Comparison of ENCODE assay signal across 35 mouse cellular contexts in the genomic region with DNA sequence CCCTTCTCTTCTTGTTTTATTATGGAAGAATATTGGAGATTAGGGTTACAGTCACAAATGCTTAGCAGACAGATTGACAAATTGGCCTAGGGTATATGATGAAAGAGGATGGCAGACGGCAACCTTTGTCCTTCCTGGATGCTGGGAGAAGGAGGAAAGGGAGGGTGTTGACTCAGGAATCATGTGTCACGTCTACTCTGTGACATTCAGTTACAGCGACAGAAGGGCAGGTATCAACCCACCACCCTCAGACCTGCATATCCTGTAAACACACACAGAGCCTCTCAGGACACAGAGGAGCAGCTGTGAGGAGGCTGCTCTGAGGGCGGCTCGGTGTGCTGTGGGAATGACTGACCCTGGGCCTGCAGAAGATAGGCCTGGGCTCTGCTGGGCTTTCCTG. TPM values are rescaled to one million over a fixed set of nuclear protein-coding genes. Genes with fewer than 3 reads are reported as not detected.
DNase-seq lines count a peak whose midpoint lies in the region; ATAC-seq and TF ChIP-seq lines count a peak whose summit lies in the region.
"Had no signal": no experiment of that assay in that cellular context is flagged by ENCODE, and none has a peak within 500 bp of the region (broad histone marks: within the 10 kb centered on the region; RNA-seq: fewer than 3 reads in every experiment).

No protein-coding gene starts in this region.

- no peak overlapping the region for H3K27ac ChIP-seq in kidney, postnatal 0 days
- peak overlapping the region; percentile 23; the same call in 1 of the 2 replicates for H3K27ac ChIP-seq in intestine, embryonic 15.5 days
- H3K27ac ChIP-seq in intestine, postnatal 0 days (ENCODE audit: low read depth, low read length): peak overlapping the region; percentile 75
- H3K27ac ChIP-seq in liver, postnatal 0 days (ENCODE audit: low read depth): peak overlapping the region; percentile 72
- H3K27ac ChIP-seq: embryonic facial prominence, embryonic 10.5 days; embryonic facial prominence, embryonic 15.5 days; forebrain, embryonic 12.5 days; hindbrain, embryonic 13.5 days; midbrain, embryonic 10.5 days; midbrain, embryonic 15.5 days; neural tube, embryonic 15.5 days; stomach, embryonic 15.5 days had no signal

- H3K27me3 ChIP-seq in kidney, postnatal 0 days (ENCODE audit: insufficient read depth, low read length): no peaks in the 10 kb centered on the region
- H3K27me3 ChIP-seq in intestine, embryonic 15.5 days (replicated peaks): no peaks in the 10 kb centered on the region
- H3K27me3 ChIP-seq in intestine, postnatal 0 days (replicated peaks; ENCODE audit: control insufficient read depth, insufficient read depth, low read length): no peaks in the 10 kb centered on the region
- H3K27me3 ChIP-seq in liver, postnatal 0 days (ENCODE audit: insufficient read depth, low read length): no peaks in the 10 kb centered on the region
- H3K27me3 ChIP-seq: embryonic facial prominence, embryonic 15.5 days; midbrain, embryonic 15.5 days; neural tube, embryonic 15.5 days; stomach, embryonic 15.5 days had no signal

- H3K4me2 ChIP-seq in kidney, postnatal 0 days (ENCODE audit: low read length): no peak overlapping the region
- H3K4me2 ChIP-seq in intestine, embryonic 15.5 days (replicated peaks): no peak overlapping the region
- no peak overlapping the region for H3K4me2 ChIP-seq in intestine, postnatal 0 days (replicated peaks; ENCODE audit: low read depth)
- H3K4me2 ChIP-seq in liver, postnatal 0 days (ENCODE audit: low read depth, low read length): no peak overlapping the region
- H3K4me2 ChIP-seq: embryonic facial prominence, embryonic 15.5 days; forebrain, embryonic 12.5 days; heart, embryonic 12.5 days; hindbrain, embryonic 13.5 days; midbrain, embryonic 15.5 days; neural tube, embryonic 15.5 days; stomach, embryonic 15.5 days had no signal

- H3K4me3 ChIP-seq in kidney, postnatal 0 days (replicated peaks; ENCODE audit: low read depth, low read length): no peak overlapping the region
- H3K4me3 ChIP-seq in intestine, embryonic 15.5 days (replicated peaks): no peak overlapping the region
- H3K4me3 ChIP-seq in intestine, postnatal 0 days (ENCODE audit: low read depth, low read length): no peak overlapping the region
- H3K4me3 ChIP-seq in liver, postnatal 0 days (ENCODE audit: low read depth, low read length): no peak overlapping the region
- H3K4me3 ChIP-seq: embryonic facial prominence, embryonic 10.5 days; embryonic facial prominence, embryonic 15.5 days; forebrain, embryonic 12.5 days; heart, embryonic 12.5 days; hindbrain, embryonic 13.5 days; midbrain, embryonic 10.5 days; midbrain, embryonic 15.5 days; neural tube, embryonic 15.5 days; stomach, embryonic 15.5 days had no signal

- H3K9ac ChIP-seq in kidney, postnatal 0 days (ENCODE audit: low read depth, low read length): no peak overlapping the region
- H3K9ac ChIP-seq in intestine, embryonic 15.5 days: no peak overlapping the region
- H3K9ac ChIP-seq in intestine, postnatal 0 days (ENCODE audit: low read depth, low read length): no peak overlapping the region
- H3K9ac ChIP-seq in liver, postnatal 0 days (replicated peaks): no peak overlapping the region
- H3K9ac ChIP-seq: embryonic facial prominence, embryonic 15.5 days; forebrain, embryonic 12.5 days; forebrain, postnatal 0 days; heart, embryonic 12.5 days; hindbrain, embryonic 13.5 days; midbrain, embryonic 15.5 days; neural tube, embryonic 15.5 days; stomach, embryonic 15.5 days had no signal

- 27% methylated on average over 5 of the region's 5 CpGs for WGBS in kidney, postnatal 0 days
- 29% methylated on average over 5 of the region's 5 CpGs for WGBS in intestine, embryonic 15.5 days
- 22% methylated on average over 5 of the region's 5 CpGs for WGBS in intestine, postnatal 0 days
- WGBS in liver, postnatal 0 days (ENCODE audit: insufficient replicate concordance): 40% methylated on average over 5 of the region's 5 CpGs

- ATAC-seq in kidney, postnatal 0 days (replicated peaks; ENCODE audit: low FRiP score, low read depth): 0 out of 2 replicates have a peak, but pooled peaks have one; percentile 40
- peak; percentile 94 for ATAC-seq in intestine, embryonic 15.5 days
- peak; percentile 93 for ATAC-seq in intestine, postnatal 0 days
- ATAC-seq in liver, postnatal 0 days: peak; percentile 92
- ATAC-seq in granulocyte monocyte progenitor cell, adult 5-6 weeks (replicated peaks; ENCODE audit: poor library complexity, severe bottlenecking): no peak
- ATAC-seq: forebrain, postnatal 0 days; midbrain, embryonic 15.5 days had no signal

- no peak for TF ChIP-seq CTCF in kidney, postnatal 0 days (IDR thresholded peaks at IDR 0.05; ENCODE audit: low read depth)
- no peak for TF ChIP-seq CTCF in intestine, postnatal 0 days (IDR thresholded peaks at IDR 0.05; ENCODE audit: low read depth)
- TF ChIP-seq CTCF in liver, postnatal 0 days (IDR thresholded peaks at IDR 0.05; ENCODE audit: low read depth): no peak

- DNase-seq in kidney, postnatal 0 days (ENCODE audit: low spot score): peak; percentile 61
- no peak for DNase-seq in kidney, postnatal 36 days
- DNase-seq in liver, postnatal 0 days: peak; percentile 42
- no peak for DNase-seq in urinary bladder, postnatal 25 days (ENCODE audit: low spot score)
- DNase-seq: adrenal gland, postnatal 25 days; B cell, adult 2 months; cerebellum, adult 18-20 months; cerebellum, postnatal 14 days; forebrain, postnatal 0 days; gastrocnemius, postnatal 10 days; heart, postnatal 4 days; layer of hippocampus, adult 9-11 months; lung, adult 18-20 months; lung, postnatal 10 days; retina, postnatal 1 day; right cerebral cortex, postnatal 14 days; thymus, postnatal 25 days had no signal

- H3K9me3 ChIP-seq in kidney, postnatal 0 days (replicated peaks; ENCODE audit: low read length): no peaks in the 10 kb centered on the region
- no peaks in the 10 kb centered on the region for H3K9me3 ChIP-seq in intestine, embryonic 15.5 days
- H3K9me3 ChIP-seq in intestine, postnatal 0 days (ENCODE audit: control insufficient read depth): no peaks in the 10 kb centered on the region
- no peaks in the 10 kb centered on the region for H3K9me3 ChIP-seq in liver, postnatal 0 days (ENCODE audit: low read length)
- H3K9me3 ChIP-seq: embryonic facial prominence, embryonic 10.5 days; embryonic facial prominence, embryonic 15.5 days; forebrain, embryonic 12.5 days; hindbrain, embryonic 13.5 days; midbrain, embryonic 10.5 days; midbrain, embryonic 15.5 days; neural tube, embryonic 15.5 days; stomach, embryonic 15.5 days had no signal

- no peaks in the 10 kb centered on the region for H3K36me3 ChIP-seq in kidney, postnatal 0 days (ENCODE audit: insufficient read depth, low read length)
- H3K36me3 ChIP-seq in intestine, embryonic 15.5 days: no peaks in the 10 kb centered on the region
- H3K36me3 ChIP-seq in intestine, postnatal 0 days (ENCODE audit: control insufficient read depth, insufficient read depth): no peaks in the 10 kb centered on the region
- H3K36me3 ChIP-seq in liver, postnatal 0 days (replicated peaks; ENCODE audit: insufficient read depth, low read length): 0 out of 2 replicates have a peak, but pooled peaks cover 2% of the 10 kb centered on the region
- H3K36me3 ChIP-seq: embryonic facial prominence, embryonic 10.5 days; embryonic facial prominence, embryonic 15.5 days; forebrain, embryonic 12.5 days; heart, embryonic 12.5 days; hindbrain, embryonic 13.5 days; midbrain, embryonic 10.5 days; midbrain, embryonic 15.5 days; neural tube, embryonic 15.5 days; stomach, embryonic 15.5 days had no signal

- no peak for TF ChIP-seq EP300 in liver, postnatal 0 days (IDR thresholded peaks at IDR 0.05; ENCODE audit: low read depth)

- no peaks in the 10 kb centered on the region for H3K4me1 ChIP-seq in kidney, postnatal 0 days (replicated peaks; ENCODE audit: insufficient read depth, low read length)
- H3K4me1 ChIP-seq in intestine, embryonic 15.5 days (replicated peaks): no peaks in the 10 kb centered on the region
- H3K4me1 ChIP-seq in intestine, postnatal 0 days (replicated peaks; ENCODE audit: control insufficient read depth, insufficient read depth, low read length): 0 out of 2 replicates have a peak, but pooled peaks cover 3% of the 10 kb centered on the region
- 0 out of 2 replicates have a peak, but pooled peaks cover 2% of the 10 kb centered on the region for H3K4me1 ChIP-seq in liver, postnatal 0 days (ENCODE audit: insufficient read depth)
- H3K4me1 ChIP-seq: embryonic facial prominence, embryonic 15.5 days; forebrain, embryonic 12.5 days; heart, embryonic 12.5 days; hindbrain, embryonic 13.5 days; midbrain, embryonic 10.5 days; midbrain, embryonic 15.5 days; neural tube, embryonic 15.5 days; stomach, embryonic 15.5 days had no signal

RNA-seq across cellular contexts. Expression of a gene that starts 8.4 kb away (rescaled TPM):
- 92.0 and 104 TPM in 2 replicates for polyA plus RNA-seq in kidney, postnatal 0 days (2015; fragmentation: Nextera tagmentation; extraction: Ambion mirVana)
- polyA plus RNA-seq in intestine, embryonic 15.5 days (2015; fragmentation: Nextera tagmentation; extraction: Ambion mirVana): 88.7 and 98.0 TPM in 2 replicates
- 47.5 and 52.2 TPM in 2 replicates for polyA plus RNA-seq in intestine, postnatal 0 days (2015; fragmentation: Nextera tagmentation; extraction: Ambion mirVana)
- 36.0 and 37.3 TPM in 2 replicates for polyA plus RNA-seq in liver, postnatal 0 days (2015; fragmentation: Nextera tagmentation; extraction: Ambion mirVana)
- 64.4 and 67.3 TPM in 2 replicates for total RNA-seq in granulocyte monocyte progenitor cell, adult 5-6 weeks (2014; fragmentation: Nextera tagmentation)
- 36.8 and 60.4 TPM in 2 replicates for total RNA-seq in granulocyte monocyte progenitor cell, adult 5-6 weeks (2017)

RNA-seq across cellular contexts. Expression of a gene that starts 9.0 kb away (rescaled TPM):
- polyA plus RNA-seq in kidney, postnatal 0 days (2015; fragmentation: Nextera tagmentation; extraction: Ambion mirVana): 19.0 and 19.3 TPM in 2 replicates
- 5.7 and 6.8 TPM in 2 replicates for polyA plus RNA-seq in intestine, embryonic 15.5 days (2015; fragmentation: Nextera tagmentation; extraction: Ambion mirVana)
- polyA plus RNA-seq in intestine, postnatal 0 days (2015; fragmentation: Nextera tagmentation; extraction: Ambion mirVana): 16.4 and 17.6 TPM in 2 replicates
- 7.2 and 8.5 TPM in 2 replicates for polyA plus RNA-seq in liver, postnatal 0 days (2015; fragmentation: Nextera tagmentation; extraction: Ambion mirVana)
- not detected in 2 replicates for total RNA-seq in granulocyte monocyte progenitor cell, adult 5-6 weeks (2014; fragmentation: Nextera tagmentation)
- not detected in 2 replicates for total RNA-seq in granulocyte monocyte progenitor cell, adult 5-6 weeks (2017)
- total RNA-seq: megakaryocyte progenitor cell, adult 5-6 weeks had no signal
- polyA plus RNA-seq: embryonic facial prominence, embryonic 15.5 days; forebrain, embryonic 12.5 days; heart, embryonic 12.5 days; hindbrain, embryonic 13.5 days; limb, embryonic 11.5 days had no signal

RNA-seq across cellular contexts. Expression of a gene that starts 30.6 kb away (rescaled TPM):
- polyA plus RNA-seq in kidney, postnatal 0 days (2015; fragmentation: Nextera tagmentation; extraction: Ambion mirVana): 6.8 and 8.7 TPM in 2 replicates
- polyA plus RNA-seq in intestine, embryonic 15.5 days (2015; fragmentation: Nextera tagmentation; extraction: Ambion mirVana): 8.0 TPM in 2 replicates
- polyA plus RNA-seq in intestine, postnatal 0 days (2015; fragmentation: Nextera tagmentation; extraction: Ambion mirVana): 2.7 and 2.9 TPM in 2 replicates
- 1.1 and 1.3 TPM in 2 replicates for polyA plus RNA-seq in liver, postnatal 0 days (2015; fragmentation: Nextera tagmentation; extraction: Ambion mirVana)
- total RNA-seq in granulocyte monocyte progenitor cell, adult 5-6 weeks (2014; fragmentation: Nextera tagmentation): 22.6 and 25.9 TPM in 2 replicates
- 5.9 and 7.9 TPM in 2 replicates for total RNA-seq in granulocyte monocyte progenitor cell, adult 5-6 weeks (2017)

RNA-seq across cellular contexts. Expression of a gene that starts 50.4 kb away (rescaled TPM):
- polyA plus RNA-seq in kidney, postnatal 0 days (2015; fragmentation: Nextera tagmentation; extraction: Ambion mirVana): not detected in 2 replicates
- not detected in 2 replicates for polyA plus RNA-seq in intestine, embryonic 15.5 days (2015; fragmentation: Nextera tagmentation; extraction: Ambion mirVana)
- not detected in 2 replicates for polyA plus RNA-seq in intestine, postnatal 0 days (2015; fragmentation: Nextera tagmentation; extraction: Ambion mirVana)
- polyA plus RNA-seq in liver, postnatal 0 days (2015; fragmentation: Nextera tagmentation; extraction: Ambion mirVana): 0.06 TPM in 1 of 2 replicates, not detected in the other
- total RNA-seq in granulocyte monocyte progenitor cell, adult 5-6 weeks (2014; fragmentation: Nextera tagmentation): not detected in 2 replicates
- total RNA-seq in granulocyte monocyte progenitor cell, adult 5-6 weeks (2017): not detected in 2 replicates
- total RNA-seq: adrenal gland, adult 18-20 months; adrenal gland, postnatal 25 days; gastrocnemius, postnatal 10 days; heart, postnatal 4 days had no signal
- polyA plus RNA-seq: cortical plate, adult 2 months; forebrain, embryonic 12.5 days; heart, embryonic 12.5 days; heart, postnatal 0 days; hindbrain, embryonic 13.5 days; limb, embryonic 11.5 days; midbrain, embryonic 10.5 days; midbrain, embryonic 15.5 days; neural tube, embryonic 15.5 days; small intestine, adult 2 months; stomach, embryonic 15.5 days had no signal

RNA-seq across cellular contexts. Expression of a gene that starts 57.1 kb away (rescaled TPM):
- polyA plus RNA-seq in kidney, postnatal 0 days (2015; fragmentation: Nextera tagmentation; extraction: Ambion mirVana): 61.0 and 65.8 TPM in 2 replicates
- polyA plus RNA-seq in intestine, embryonic 15.5 days (2015; fragmentation: Nextera tagmentation; extraction: Ambion mirVana): 68.3 and 71.4 TPM in 2 replicates
- polyA plus RNA-seq in intestine, postnatal 0 days (2015; fragmentation: Nextera tagmentation; extraction: Ambion mirVana): 36.8 and 39.7 TPM in 2 replicates
- 36.1 and 38.3 TPM in 2 replicates for polyA plus RNA-seq in liver, postnatal 0 days (2015; fragmentation: Nextera tagmentation; extraction: Ambion mirVana)
- total RNA-seq in granulocyte monocyte progenitor cell, adult 5-6 weeks (2014; fragmentation: Nextera tagmentation): 42.7 and 63.4 TPM in 2 replicates
- total RNA-seq in granulocyte monocyte progenitor cell, adult 5-6 weeks (2017): 52.8 and 56.7 TPM in 2 replicates

Comparison
In these comparisons a context has a peak if more than half of its experiments do, and no peak if none do; other contexts are left out.
1. DNase-seq: peak in kidney, postnatal 0 days (single experiment) and liver, postnatal 0 days (single experiment); none in kidney, postnatal 36 days (0 of 2) and urinary bladder, postnatal 25 days (single experiment).